Mouse (Mus musculus) left cerebral cortex, postnatal 36 days (tissue): ENCODE results near the gene Gdf5. TPM values are rescaled to one million over a fixed set of nuclear protein-coding genes. Genes with fewer than 3 reads are reported as not detected.

Experiments
- total RNA-seq, 2 experiments: library from RNA; stranded (reverse); gene quantifications; 2 replicates each; pipeline ENCODE4 v1.2.3; 2021

Gene Gdf5
- total RNA-seq, 2 experiments from 2014 or later: 0.27 TPM; not detected in 1

Other genes starting within 250 kb of the Gdf5 start
- 10 to 100 TPM; 19.1 to 19.7 TPM for gene Edem2, start 215.9 kb downstream of the Gdf5 start, total RNA-seq
- not detected for gene Gm17581, start 209.5 kb downstream of the Gdf5 start, total RNA-seq
- under 1 TPM; 0.82 to 0.86 TPM for gene Procr, start 194.2 kb downstream of the Gdf5 start, total RNA-seq
- gene Mmp24, start 170.0 kb downstream of the Gdf5 start, total RNA-seq: 10 to 100 TPM; 33.8 to 38.0 TPM
- 10 to 100 TPM; 54.9 to 65.9 TPM for gene BC029722, start 125.9 kb downstream of the Gdf5 start, total RNA-seq
- 10 to 100 TPM; 66.1 to 80.5 TPM for gene Eif6, start 118.4 kb downstream of the Gdf5 start, total RNA-seq
- gene Fam83c, start 110.5 kb downstream of the Gdf5 start, total RNA-seq: not detected
- 10 to 100 TPM; 66.0 to 70.6 TPM for gene Uqcc1, start 15.1 kb downstream of the Gdf5 start, total RNA-seq
- gene Gm15557, start 4.6 kb downstream of the Gdf5 start, total RNA-seq: not detected
- 10 to 100 TPM; 18.3 to 20.4 TPM for gene Cep250, start 11.1 kb upstream of the Gdf5 start, total RNA-seq
- 1 to 10 TPM; 1.5 to 1.6 TPM for gene 6430550D23Rik, start 62.6 kb upstream of the Gdf5 start, total RNA-seq
- 100 to 1,000 TPM; 195 to 222 TPM for gene Ergic3, start 62.7 kb upstream of the Gdf5 start, total RNA-seq
- not detected for gene Fer1l4, start 107.6 kb upstream of the Gdf5 start, total RNA-seq
- gene Spag4, start 119.8 kb upstream of the Gdf5 start, total RNA-seq: 1 to 10 TPM; 3.9 to 4.5 TPM
- gene Cpne1, start 166.6 kb upstream of the Gdf5 start, total RNA-seq: 10 to 100 TPM; 21.7 to 29.5 TPM
- gene Rbm12, start 166.6 kb upstream of the Gdf5 start, total RNA-seq: 10 to 100 TPM; 22.3 to 26.9 TPM
- gene Gm28036, start 181.7 kb upstream of the Gdf5 start, total RNA-seq: 10 to 100 TPM; 19.2 to 22.8 TPM
- gene Romo1, start 198.7 kb upstream of the Gdf5 start, total RNA-seq: 100 to 1,000 TPM; 143 to 169 TPM
- gene Nfs1, start 198.8 kb upstream of the Gdf5 start, total RNA-seq: 10 to 100 TPM; 39.2 to 40.4 TPM
- gene Rbm39, start 234.9 kb upstream of the Gdf5 start, total RNA-seq: 100 to 1,000 TPM; 223 to 344 TPM